Mouse (Mus musculus) embryonic facial prominence, embryonic 10.5 days (tissue): ENCODE results near the gene Vwa8. TPM values are rescaled to one million over a fixed set of nuclear protein-coding genes. Genes with fewer than 3 reads are reported as not detected.

ENCODE experiments used
- DNase-seq: peaks from one replicate; pipeline ENCODE4 v3.0.0-alpha.2; 2017; ENCODE audit warnings: low spot score
- H3K27ac ChIP-seq: fragments of 300-500 bp; sonication (generic); replicated peaks from 2 replicates; pipeline ENCODE4 v1.5.1; 2016; ENCODE audit warnings: mild to moderate bottlenecking
- H3K27me3 ChIP-seq: fragments of 300-500 bp; sonication (generic); replicated peaks from 2 replicates; pipeline ENCODE4 v1.6.1; 2016; ENCODE audit warnings: low read depth, mild to moderate bottlenecking; ENCODE audit not compliant: poor library complexity, severe bottlenecking
- H3K36me3 ChIP-seq: fragments of 300-500 bp; sonication (generic); replicated peaks from 2 replicates; pipeline ENCODE4 v1.6.1; 2016; ENCODE audit warnings: mild to moderate bottlenecking, moderate library complexity
- H3K4me1 ChIP-seq: fragments of 300-500 bp; sonication (generic); 2 replicates; pipeline ENCODE4 v1.6.1; 2016
- H3K4me3 ChIP-seq: fragments of 300-500 bp; sonication (generic); 2 replicates; pipeline ENCODE4 v1.5.1; 2016; ENCODE audit warnings: mild to moderate bottlenecking, moderate library complexity
- H3K9me3 ChIP-seq: fragments of 300-500 bp; sonication (generic); 2 replicates; pipeline ENCODE4 v1.6.1; 2016; ENCODE audit warnings: mild to moderate bottlenecking
- WGBS: fragments of 180-500 bp; shearing (Covaris S2); methylation state at CpG from one replicate; pipeline ENCODE4 v1.1.7; 2016; 5-methylcytosine and 5-hydroxymethylcytosine counted together
- polyA plus RNA-seq: library from polyadenylated mRNA; unstranded; fragments of >200 nt; fragmentation: Nextera tagmentation; extraction: Ambion mirVana; gene quantifications from 2 replicates; pipeline ENCODE4 v1.2.1, GENCODE M21; 2016

Gene Vwa8
- polyA plus RNA-seq, 1 experiment from 2014 or later = 7.4 TPM

DNA sequence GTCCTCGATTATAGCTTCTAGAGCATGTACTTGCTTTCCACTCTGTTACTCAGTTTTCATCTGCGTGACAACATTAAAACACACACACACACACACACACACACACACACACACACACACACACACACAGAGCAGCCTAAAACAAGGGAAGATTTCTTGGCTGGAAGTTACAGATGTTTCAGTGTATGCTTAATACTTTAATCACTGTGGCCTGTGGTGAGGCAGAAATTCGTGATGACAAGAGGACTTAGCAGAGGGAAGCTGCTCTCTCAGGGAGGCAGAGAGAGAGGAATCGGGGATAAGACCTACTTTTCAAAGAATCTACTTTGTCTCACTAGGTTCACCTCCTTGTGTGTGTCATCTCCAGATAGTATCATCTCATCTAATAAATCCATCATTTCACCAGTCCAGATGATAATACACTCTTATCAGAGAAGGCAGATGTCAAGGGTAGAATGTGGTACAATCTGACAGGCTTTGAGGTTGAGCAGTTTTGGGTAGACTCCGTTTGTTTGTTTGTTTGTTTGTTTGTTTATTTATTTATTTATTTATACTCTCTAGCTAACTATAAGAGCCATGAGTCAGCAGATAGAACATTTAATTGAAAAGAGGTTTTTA is 1.2 kb downstream of the Vwa8 start:
- Histone ChIP-seq H3K4me1 (peaks cover 27% of the 10 kb centered on the region), H3K27ac (no peak overlapping the region), H3K4me3 (peak overlapping the region; percentile 91), H3K27me3 (no peaks in the 10 kb centered on the region), H3K9me3 (no peaks in the 10 kb centered on the region), H3K36me3 (no peaks in the 10 kb centered on the region)
- DNase-seq = peak; percentile 14
- 66% methylated on average over 5 of the region's 5 CpGs for WGBS

GRCm38 (mm10) chr14:78850666-78851065 is 1.8 kb downstream of the Vwa8 start:
- Histone ChIP-seq H3K4me1 (peaks cover 27% of the 10 kb centered on the region), H3K27ac (0 out of 2 replicates have a peak overlapping the region, but pooled peaks have one; percentile 30), H3K4me3 (no peak overlapping the region), H3K27me3 (no peaks in the 10 kb centered on the region), H3K36me3 (no peaks in the 10 kb centered on the region), H3K9me3 (no peaks in the 10 kb centered on the region)
- DNase-seq = peak; percentile 19
- 48% methylated on average over 8 of the region's 8 CpGs for WGBS

DNA sequence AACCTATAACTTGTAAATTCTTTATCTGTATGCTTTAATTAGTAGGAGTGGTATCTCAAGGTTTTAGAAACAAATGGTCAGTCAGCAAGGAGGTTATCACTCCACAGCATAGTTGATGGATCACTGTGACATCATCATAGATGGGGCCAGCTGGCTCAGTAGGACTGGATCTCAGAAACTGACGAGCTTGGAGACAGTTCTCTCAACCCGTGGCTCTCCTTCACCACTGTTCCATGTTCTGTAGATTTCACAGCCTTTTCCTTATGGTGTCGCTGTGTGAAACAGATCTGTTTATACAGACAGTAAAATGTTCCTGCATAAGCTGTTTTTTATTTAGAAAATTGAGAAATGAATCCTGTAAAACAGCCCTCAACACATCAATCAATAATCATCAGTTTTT is 2.5 kb downstream of the Vwa8 start:
- Histone ChIP-seq H3K27me3 (no peaks in the 10 kb centered on the region), H3K9me3 (no peaks in the 10 kb centered on the region), H3K36me3 (no peaks in the 10 kb centered on the region), H3K27ac (no peak overlapping the region), H3K4me1 (peaks cover 27% of the 10 kb centered on the region), H3K4me3 (no peak overlapping the region)
- WGBS = 83% methylated on average over 3 of the region's 3 CpGs
- DNase-seq = no peak

- H3K27me3 ChIP-seq = no peaks in the 10 kb centered on the region
- H3K4me1 ChIP-seq = peaks cover 27% of the 10 kb centered on the region
- H3K9me3 ChIP-seq = no peaks in the 10 kb centered on the region
- WGBS = 85% methylated on average over 5 of the region's 5 CpGs
- no peak overlapping the region for H3K4me3 ChIP-seq
- no peak for DNase-seq
- H3K27ac ChIP-seq = no peak overlapping the region
- H3K36me3 ChIP-seq = no peaks in the 10 kb centered on the region
Observed at GRCm38 (mm10) chr14:78852401-78853246, 3.8 kb downstream of the Vwa8 start.

- 93% methylated on average over 5 of the region's 5 CpGs for WGBS
- no peak overlapping the region for H3K4me3 ChIP-seq
- H3K9me3 ChIP-seq = no peaks in the 10 kb centered on the region
Observed at GRCm38 (mm10) chr14:78861156-78861555, 12.3 kb downstream of the Vwa8 start.

GRCm38 (mm10) chr14:78870036-78870435 is 21.2 kb downstream of the Vwa8 start:
- Histone ChIP-seq H3K27ac (no peak overlapping the region), H3K36me3 (no peaks in the 10 kb centered on the region; the same call in 1 of the 2 replicates), H3K27me3 (no peaks in the 10 kb centered on the region), H3K9me3 (no peaks in the 10 kb centered on the region), H3K4me3 (no peak overlapping the region), H3K4me1 (no peaks in the 10 kb centered on the region)
- WGBS = 37% methylated on average over 2 of the region's 2 CpGs
- no peak for DNase-seq

More at GRCm38 (mm10) chr14:78861156-78861555, 12.3 kb downstream of the Vwa8 start:
- no peak for DNase-seq
- H3K36me3 ChIP-seq = no peaks in the 10 kb centered on the region
- no peak overlapping the region for H3K27ac ChIP-seq
- H3K4me1 ChIP-seq = no peaks in the 10 kb centered on the region
- H3K27me3 ChIP-seq = no peaks in the 10 kb centered on the region

- Histone ChIP-seq H3K4me1 (0 out of 2 replicates have a peak, but pooled peaks cover 5% of the 10 kb centered on the region), H3K36me3 (no peaks in the 10 kb centered on the region; the same call in 1 of the 2 replicates), H3K4me3 (no peak overlapping the region), H3K27me3 (no peaks in the 10 kb centered on the region), H3K9me3 (no peaks in the 10 kb centered on the region), H3K27ac (no peak overlapping the region)
- no peak for DNase-seq
- WGBS = 94% methylated on average over 2 of the region's 2 CpGs
Observed at GRCm38 (mm10) chr14:78877176-78877575, 28.3 kb downstream of the Vwa8 start.

- 79% methylated on average over 13 of the region's 13 CpGs for WGBS
- H3K9me3 ChIP-seq = no peaks in the 10 kb centered on the region
- no peak overlapping the region for H3K27ac ChIP-seq
- H3K4me3 ChIP-seq = no peak overlapping the region
- DNase-seq = no peak
- H3K27me3 ChIP-seq = no peaks in the 10 kb centered on the region
- H3K4me1 ChIP-seq = peaks cover 12% of the 10 kb centered on the region
- H3K36me3 ChIP-seq = no peaks in the 10 kb centered on the region
Observed at GRCm38 (mm10) chr14:78878402-78879045, 29.7 kb downstream of the Vwa8 start.

GRCm38 (mm10) chr14:78880879-78881278 is 32.0 kb downstream of the Vwa8 start:
- Histone ChIP-seq H3K9me3 (no peaks in the 10 kb centered on the region), H3K4me3 (no peak overlapping the region), H3K4me1 (peaks cover 14% of the 10 kb centered on the region), H3K36me3 (no peaks in the 10 kb centered on the region), H3K27ac (no peak overlapping the region), H3K27me3 (no peaks in the 10 kb centered on the region)
- no peak for DNase-seq
- 86% methylated on average over 4 of the region's 4 CpGs for WGBS

GRCm38 (mm10) chr14:78881563-78881962 is 32.7 kb downstream of the Vwa8 start:
- DNase-seq = no peak
- 73% methylated on average over 10 of the region's 10 CpGs for WGBS
- H3K27me3 ChIP-seq = no peaks in the 10 kb centered on the region
- H3K4me3 ChIP-seq = no peak overlapping the region
- no peak overlapping the region for H3K27ac ChIP-seq
- H3K4me1 ChIP-seq = peaks cover 21% of the 10 kb centered on the region
- no peaks in the 10 kb centered on the region for H3K36me3 ChIP-seq
- H3K9me3 ChIP-seq = no peaks in the 10 kb centered on the region

GRCm38 (mm10) chr14:78885915-78886534 is 37.2 kb downstream of the Vwa8 start:
- 75% methylated on average over 7 of the region's 7 CpGs for WGBS
- Histone ChIP-seq H3K36me3 (no peaks in the 10 kb centered on the region), H3K9me3 (no peaks in the 10 kb centered on the region), H3K4me1 (peaks cover 16% of the 10 kb centered on the region), H3K27me3 (no peaks in the 10 kb centered on the region), H3K4me3 (no peak overlapping the region), H3K27ac (no peak overlapping the region)
- DNase-seq = no peak

GRCm38 (mm10) chr14:78886566-78887234 is 37.8 kb downstream of the Vwa8 start:
- Histone ChIP-seq H3K4me3 (no peak overlapping the region), H3K27ac (no peak overlapping the region), H3K9me3 (no peaks in the 10 kb centered on the region), H3K27me3 (no peaks in the 10 kb centered on the region), H3K36me3 (no peaks in the 10 kb centered on the region), H3K4me1 (peaks cover 16% of the 10 kb centered on the region)
- no peak for DNase-seq
- WGBS = 91% methylated on average over 8 of the region's 8 CpGs
